Mouse (Mus musculus) bone marrow macrophage, adult 2 months (primary cell): ENCODE data around the gene Azin2.

Source experiments
- CTCF ChIP-seq: IDR thresholded peaks from 2 replicates; pipeline ENCODE4 v1.5.1; 2012; ENCODE audit warnings: low read depth, mild to moderate bottlenecking, low read length, moderate library complexity
- POLR2A ChIP-seq: IDR thresholded peaks from 2 replicates; pipeline ENCODE4 v1.6.1; 2012; ENCODE audit warnings: mild to moderate bottlenecking, low read depth, low read length, borderline replicate concordance

GRCm38 (mm10) chr4:128909378-128909831 is 52.8 kb downstream of the Azin2 start:
- TF ChIP-seq CTCF, result no peak
- no peak for TF ChIP-seq POLR2A
